Mouse (Mus musculus): ENCODE results near the gene 1110004F10Rik. TPM values are rescaled to one million over a fixed set of nuclear protein-coding genes. Genes with fewer than 3 reads are reported as not detected.

The 1110004F10Rik gene
- 24.9 and 29.5 TPM in 2 replicates for total RNA-seq (2023)

GRCm38 (mm10) chr7:116039196-116039537 lies at the start of gene 1110004F10Rik:
Gene 1110004F10Rik (plus strand): TSS chr7:116039397.

GRCm38 (mm10) chr7:116038511-116038910 lies 686 bp upstream of the 1110004F10Rik start, which contains the start of gene Sox6:
Gene Sox6 (minus strand): TSS chr7:116038796.

DNA sequence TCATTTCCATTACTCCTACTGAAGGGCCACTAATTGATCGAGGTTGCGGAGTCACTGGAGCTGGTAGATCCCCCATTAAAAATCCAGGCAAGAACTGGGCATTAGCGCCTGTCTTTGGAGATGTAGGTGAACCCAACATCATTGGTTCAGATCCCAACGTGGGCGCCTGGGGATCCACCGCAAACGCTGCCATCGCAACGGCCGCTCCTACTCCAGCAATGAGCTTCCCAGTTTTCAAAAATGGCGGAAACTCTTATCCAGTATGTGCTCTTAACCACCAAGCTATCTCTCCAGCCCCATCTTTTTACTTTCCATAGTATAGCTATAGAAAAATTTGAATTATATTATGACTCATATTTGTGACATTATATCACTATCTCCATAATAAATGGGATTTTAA lies 45.2 kb downstream of the 1110004F10Rik start, which contains the start of gene Gm4353:
Gene Gm4353 (minus strand): TSS at position 270 of the 400 bp plus-strand sequence.

Other genes with a start within 250 kb of the 1110004F10Rik start
- 2.0 and 4.8 TPM in 2 replicates for gene Sox6, start 601 bp upstream of the 1110004F10Rik start, total RNA-seq (2023)
- not detected in 2 replicates for gene Gm4353, start 45.2 kb downstream of the 1110004F10Rik start, total RNA-seq (2023)

All from neutrophil, adult 65 days (primary cell).